Mouse (Mus musculus) megakaryocyte, adult 5-6 weeks (primary cell): Measurements from ENCODE around the gene Mtus2. TPM values are rescaled to one million over a fixed set of nuclear protein-coding genes. Genes with fewer than 3 reads are reported as not detected.

ENCODE experiments used
- total RNA-seq, 2 experiments: library from RNA; stranded (forward) in 1 of 2; stranded (reverse) in 1 of 2; fragments of 153-499, 151-499 nt in 1 of 2; fragments of 221-1000, 200-1000 nt in 1 of 2; gene quantifications; 2 replicates each; pipeline versions ENCODE4 v1.2.3 to v1.2.4; 2015 to 2017

Gene Mtus2
- total RNA-seq, 2 experiments from 2014 or later = 0.78 to 1.1 TPM

Other genes starting within 250 kb of the Mtus2 start
- gene Flt1, start 231.3 kb upstream of the Mtus2 start, total RNA-seq (2015) = 2.1 and 2.3 TPM in 2 replicates
- gene Flt1, start 231.3 kb upstream of the Mtus2 start, total RNA-seq (2017) = 2.9 and 5.3 TPM in 2 replicates
- 253 and 319 TPM in 2 replicates for gene Pomp, start 96.9 kb upstream of the Mtus2 start, total RNA-seq (2015)
- 198 and 242 TPM in 2 replicates for gene Pomp, start 96.9 kb upstream of the Mtus2 start, total RNA-seq (2017)
- 33.8 and 37.5 TPM in 2 replicates for gene Slc46a3, start 62.5 kb upstream of the Mtus2 start, total RNA-seq (2015)
- gene Slc46a3, start 62.5 kb upstream of the Mtus2 start, total RNA-seq (2017) = 21.2 and 23.3 TPM in 2 replicates